Mouse (Mus musculus) WW6 (cell line): Measurements from ENCODE around the gene Arhgap29.

Experiments used
- DNase-seq: peaks from one replicate; pipeline ENCODE4 v3.0.0-alpha.2; 2013; ENCODE audit warnings: low read depth, low spot score

Gene Arhgap29

DNA sequence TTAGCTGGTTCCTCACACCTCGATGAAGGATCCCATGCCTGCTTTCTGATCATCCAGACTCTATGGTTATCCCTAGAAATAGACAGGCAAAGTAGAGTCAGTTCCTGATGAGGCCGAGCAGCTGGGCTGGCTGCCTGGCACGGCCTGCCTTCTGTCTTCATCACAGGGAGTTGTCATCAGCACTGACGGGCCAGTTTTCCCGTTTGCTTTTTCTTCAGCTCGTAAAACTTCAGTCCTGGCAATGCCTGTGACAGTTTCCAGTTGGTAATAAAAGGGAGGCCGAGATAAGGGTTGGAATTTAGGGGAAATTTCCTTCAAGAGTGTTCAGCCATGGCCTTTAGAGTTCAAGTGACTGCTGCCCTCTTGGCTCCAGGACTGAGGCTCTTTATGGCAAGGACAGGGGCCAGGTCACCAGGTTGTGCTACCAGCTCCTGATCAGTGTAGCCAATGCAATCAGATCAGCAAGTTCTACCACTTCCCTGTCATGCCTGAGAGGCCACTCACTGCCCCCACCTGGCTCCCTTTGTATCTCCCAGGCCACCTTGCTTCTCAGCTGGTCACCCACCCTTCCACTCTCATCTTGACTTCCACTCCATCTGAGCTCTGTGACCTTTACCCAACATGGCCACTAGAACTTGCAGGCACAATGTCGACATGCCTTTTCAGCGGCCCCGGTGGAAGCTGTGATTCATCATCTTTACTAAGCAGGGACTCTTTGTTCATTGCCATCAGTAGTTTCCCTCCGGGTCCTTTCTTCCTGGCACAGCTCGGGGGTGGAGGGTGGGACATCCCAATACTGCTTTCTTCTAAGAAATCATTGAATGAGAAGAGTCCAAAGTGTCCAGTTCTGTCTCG, 112.4 kb downstream of the Arhgap29 start:
- no peak for DNase-seq
